Mouse (Mus musculus): ENCODE data around the gene Kcnn3. TPM values are rescaled to one million over a fixed set of nuclear protein-coding genes. Genes with fewer than 3 reads are reported as not detected.

Gene Kcnn3
- polyA plus RNA-seq, 1 experiment: 2.4 TPM

DNA sequence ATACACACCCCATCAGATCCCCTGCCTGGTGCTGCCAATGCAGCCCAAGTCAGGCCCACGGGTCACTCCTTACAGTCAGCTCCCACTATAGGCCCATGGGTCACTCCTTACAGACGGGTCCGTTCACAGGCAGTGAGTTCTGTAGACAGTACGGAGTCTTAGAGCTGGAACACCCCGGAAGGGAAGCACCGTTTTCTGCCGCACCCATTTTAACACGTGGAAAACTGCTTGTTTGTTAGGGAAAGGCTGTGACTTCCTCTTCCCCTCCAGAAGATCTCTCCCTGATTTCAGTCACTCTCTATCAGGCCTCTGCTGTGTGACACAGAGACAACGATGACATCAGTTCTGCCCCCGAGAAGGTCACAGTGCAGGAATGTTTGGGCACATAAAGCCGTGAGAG is 4.5 kb upstream of the Kcnn3 start:
- peak; percentile 28 for DNase-seq (ENCODE audit: low read depth, low spot score)
- 33% methylated on average over 11 of the region's 11 CpGs for WGBS

- no peak for DNase-seq (ENCODE audit: low read depth, low spot score)
- WGBS: 92% methylated on average over 5 of the region's 5 CpGs
Measured at GRCm38 (mm10) chr3:89516321-89516720, 3.6 kb upstream of the Kcnn3 start.

DNA sequence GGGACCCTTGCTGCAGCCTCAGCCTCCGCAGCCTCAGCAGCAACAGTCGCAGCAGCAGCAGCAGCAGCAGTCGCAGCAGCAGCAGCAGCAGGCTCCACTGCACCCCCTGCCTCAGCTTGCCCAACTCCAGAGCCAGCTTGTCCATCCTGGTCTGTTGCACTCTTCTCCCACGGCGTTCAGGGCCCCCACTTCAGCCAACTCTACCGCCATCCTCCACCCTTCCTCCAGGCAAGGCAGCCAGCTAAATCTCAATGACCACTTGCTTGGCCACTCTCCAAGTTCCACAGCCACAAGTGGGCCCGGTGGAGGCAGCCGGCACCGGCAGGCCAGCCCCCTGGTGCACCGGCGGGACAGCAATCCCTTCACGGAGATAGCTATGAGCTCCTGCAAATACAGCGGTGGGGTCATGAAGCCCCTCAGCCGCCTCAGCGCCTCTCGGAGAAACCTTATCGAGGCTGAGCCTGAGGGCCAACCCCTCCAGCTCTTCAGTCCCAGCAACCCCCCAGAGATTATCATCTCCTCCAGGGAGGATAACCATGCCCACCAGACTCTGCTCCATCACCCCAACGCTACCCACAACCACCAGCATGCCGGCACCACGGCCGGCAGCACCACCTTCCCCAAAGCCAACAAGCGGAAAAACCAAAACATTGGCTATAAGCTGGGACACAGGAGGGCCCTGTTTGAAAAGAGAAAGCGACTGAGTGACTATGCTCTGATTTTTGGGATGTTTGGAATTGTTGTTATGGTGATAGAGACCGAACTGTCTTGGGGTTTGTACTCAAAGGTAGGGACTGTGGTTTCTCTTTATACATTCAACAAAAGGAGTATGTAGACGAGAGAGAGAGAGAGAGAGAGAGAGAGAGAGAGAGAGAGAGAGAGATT is 896 bp downstream of the Kcnn3 start:
- no peak for DNase-seq (ENCODE audit: low read depth, low spot score)
- WGBS: 7% methylated on average over 24 of the region's 25 CpGs

DNA sequence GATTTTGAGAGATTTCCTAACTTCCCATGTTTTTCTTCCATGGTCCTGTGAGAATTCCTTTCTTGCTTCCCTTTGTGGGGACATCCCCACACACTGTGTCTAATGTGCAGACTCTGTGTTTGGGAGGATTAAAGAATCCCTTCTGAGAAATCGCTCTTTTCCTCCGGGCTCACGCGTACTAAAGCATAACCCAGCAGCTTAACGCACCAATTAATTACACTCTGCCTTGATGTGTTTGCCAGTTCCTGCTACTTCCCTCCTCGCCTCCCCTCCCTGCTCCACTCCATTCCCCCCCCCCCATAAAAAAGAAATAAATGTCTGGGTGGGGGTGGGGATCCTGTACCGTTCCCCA is 1.5 kb downstream of the Kcnn3 start:
- WGBS: 13% methylated on average over 7 of the region's 7 CpGs
- no peak for DNase-seq (ENCODE audit: low read depth, low spot score)

DNA sequence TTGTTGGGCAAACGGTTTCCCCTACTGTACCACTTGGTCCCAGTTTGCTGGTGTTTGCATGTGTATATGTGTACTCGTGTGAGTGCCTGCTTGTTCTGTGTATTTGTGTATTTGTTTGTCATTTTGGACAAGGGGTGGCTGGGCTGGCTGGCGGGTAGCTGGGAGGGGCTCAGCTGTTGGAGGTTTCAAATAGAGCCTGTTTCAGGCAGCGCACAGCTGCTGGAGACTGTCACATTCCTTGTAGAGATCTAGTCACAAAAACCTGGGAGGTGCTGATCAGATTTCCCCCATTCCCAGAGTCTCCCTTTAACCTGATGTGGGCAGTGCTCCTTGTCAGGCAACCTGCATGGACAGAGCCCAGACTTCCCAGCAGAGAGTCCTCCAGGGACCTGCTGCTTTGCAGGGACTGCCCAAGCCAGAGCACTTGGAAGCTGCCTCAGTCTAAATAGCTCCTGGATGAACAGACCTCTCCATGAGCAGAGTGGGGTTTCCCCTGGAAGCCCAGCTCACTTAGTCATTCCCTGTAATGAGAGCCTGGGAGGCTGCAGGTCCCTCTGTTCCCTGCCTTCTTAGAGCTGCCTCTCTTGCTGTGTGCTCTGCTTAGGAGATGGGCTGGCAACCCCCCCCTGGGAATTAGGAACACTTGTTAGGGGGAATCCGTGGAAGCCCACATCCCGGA is 2.6 kb downstream of the Kcnn3 start:
- WGBS: 44% methylated on average over 6 of the region's 6 CpGs
- no peak for DNase-seq (ENCODE audit: low read depth, low spot score)

GRCm38 (mm10) chr3:89526298-89527090 is 6.5 kb downstream of the Kcnn3 start:
- peak; percentile 39 for DNase-seq (ENCODE audit: low read depth, low spot score)
- WGBS: 27% methylated on average over 17 of the region's 17 CpGs

DNA sequence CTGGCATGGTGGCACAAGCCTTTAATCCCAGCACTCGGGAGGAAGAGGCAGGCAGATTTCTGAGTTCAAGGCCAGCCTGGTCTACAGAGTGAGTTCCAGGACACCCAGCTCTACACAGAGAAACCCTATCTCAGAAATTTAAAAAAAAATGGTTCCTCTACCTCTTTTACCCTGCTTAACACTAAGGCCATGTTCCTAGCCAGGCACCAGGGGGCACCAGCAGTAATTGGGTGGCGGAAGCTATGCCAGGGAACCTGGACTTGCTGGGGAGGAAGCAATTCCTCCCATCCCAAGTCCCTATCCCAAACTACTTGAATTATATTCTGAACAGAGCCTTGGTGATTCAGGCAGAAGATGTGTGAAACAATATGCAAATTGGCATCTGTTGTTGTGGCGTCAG is 9.8 kb downstream of the Kcnn3 start:
- 79% methylated on average over 3 of the region's 3 CpGs for WGBS
- no peak for DNase-seq (ENCODE audit: low read depth, low spot score)

GRCm38 (mm10) chr3:89534566-89535097 is 14.7 kb downstream of the Kcnn3 start:
- WGBS: 22% methylated on average over 6 of the region's 6 CpGs
- no peak for DNase-seq (ENCODE audit: low read depth, low spot score)

DNA sequence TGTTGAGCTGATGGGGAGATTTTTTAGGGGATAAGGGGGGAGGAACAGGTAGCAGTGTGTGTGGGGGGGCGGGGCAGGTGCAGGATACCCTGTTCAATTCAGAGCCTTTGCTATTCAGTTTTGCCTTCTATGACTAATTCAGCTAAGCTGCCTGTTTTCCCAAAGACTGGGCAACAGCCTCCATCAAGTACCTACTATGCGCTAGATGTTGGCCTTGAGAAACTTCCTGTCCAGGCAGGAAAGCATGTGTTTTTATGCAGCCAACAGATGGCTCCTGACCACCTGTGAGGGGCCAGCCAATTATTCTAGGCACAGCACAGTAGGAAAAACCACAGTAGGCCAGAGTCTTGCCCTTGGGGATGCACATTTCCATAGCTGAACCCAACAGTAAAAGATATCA is 15.2 kb downstream of the Kcnn3 start:
- no peak for DNase-seq (ENCODE audit: low read depth, low spot score)
- WGBS: 96% methylated on average over 2 of the region's 2 CpGs

GRCm38 (mm10) chr3:89539036-89539739 is 19.2 kb downstream of the Kcnn3 start:
- no peak for DNase-seq (ENCODE audit: low read depth, low spot score)
- 76% methylated on average over 10 of the region's 10 CpGs for WGBS

DNA sequence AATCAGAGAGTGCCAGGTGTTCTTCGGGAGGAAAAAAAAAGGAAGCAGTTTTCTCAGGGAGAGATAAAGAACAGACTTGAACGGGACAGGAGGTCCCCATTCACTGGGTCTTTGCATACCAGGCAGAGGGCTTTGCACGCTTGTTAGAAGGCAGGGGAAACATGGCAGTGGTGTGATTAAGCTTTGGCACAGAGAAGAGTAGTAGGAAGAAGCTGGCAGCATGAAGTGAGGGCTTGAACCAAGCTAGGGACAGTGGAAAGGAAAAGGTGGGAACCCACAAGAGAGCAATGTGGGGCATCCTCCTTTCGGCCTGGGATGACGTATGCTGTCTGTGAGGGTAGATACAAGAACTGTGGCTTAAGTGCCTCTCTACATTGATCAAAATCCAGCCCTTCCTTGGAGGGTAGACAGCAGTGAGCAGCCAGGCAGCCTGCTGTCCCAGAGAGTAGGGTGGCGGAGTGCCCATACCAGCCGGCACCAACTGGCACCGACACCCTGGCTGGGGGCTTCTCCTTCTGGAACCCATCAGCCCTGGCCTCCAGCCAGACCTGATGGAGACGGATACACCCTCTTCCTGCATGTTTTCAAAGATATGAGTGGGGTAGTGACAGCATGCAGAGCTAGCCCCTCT is 19.9 kb downstream of the Kcnn3 start:
- 66% methylated on average over 9 of the region's 9 CpGs for WGBS
- no peak for DNase-seq (ENCODE audit: low read depth, low spot score)

- 80% methylated on average over 6 of the region's 6 CpGs for WGBS
- DNase-seq (ENCODE audit: low read depth, low spot score): no peak
Measured at GRCm38 (mm10) chr3:89540371-89540743, 20.4 kb downstream of the Kcnn3 start.

DNA sequence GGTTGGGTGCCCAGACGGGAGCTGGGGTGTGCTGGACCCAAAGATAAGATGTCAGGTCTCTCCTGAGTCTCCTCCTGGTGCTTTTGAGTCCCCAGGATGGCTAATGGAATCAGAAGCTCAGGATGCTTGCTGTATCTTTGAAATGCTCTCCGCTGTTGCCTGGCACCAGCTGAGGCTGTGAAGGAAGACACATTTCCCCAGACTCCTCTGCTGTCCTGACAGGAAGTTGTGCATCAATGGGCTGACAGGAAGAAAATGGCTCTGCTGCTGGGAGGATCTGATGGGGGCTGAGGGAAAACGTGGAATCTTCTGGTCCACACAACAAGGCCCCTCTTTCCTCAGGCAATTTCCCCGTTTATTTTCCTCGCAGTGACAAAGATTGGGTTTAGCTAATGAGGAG is 27.0 kb downstream of the Kcnn3 start:
- no peak for DNase-seq (ENCODE audit: low read depth, low spot score)
- WGBS: 45% methylated on average over 5 of the region's 5 CpGs

GRCm38 (mm10) chr3:89548805-89549204 is 28.8 kb downstream of the Kcnn3 start:
- 71% methylated on average over 2 of the region's 2 CpGs for WGBS

DNA sequence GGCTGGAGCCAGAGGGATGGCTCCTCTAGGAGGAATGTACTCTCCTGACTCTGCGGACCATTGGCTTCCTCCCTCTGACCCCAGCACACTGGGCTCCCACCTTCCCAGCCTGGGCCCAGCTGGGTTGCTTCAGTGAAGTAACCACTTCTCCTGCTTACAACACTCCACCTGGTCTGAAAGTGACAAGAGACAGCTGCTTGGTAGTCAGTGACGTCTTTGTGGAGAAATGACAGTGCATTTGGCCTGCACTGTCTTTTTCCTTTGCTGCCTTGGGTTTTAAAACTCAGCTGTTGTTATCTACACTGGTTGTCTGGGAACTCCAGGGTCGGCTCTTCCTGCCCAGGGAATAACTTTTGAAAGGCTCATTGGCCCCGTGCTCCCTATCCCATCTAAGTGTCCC is 29.5 kb downstream of the Kcnn3 start:
- 31% methylated on average over 4 of the region's 4 CpGs for WGBS
- DNase-seq (ENCODE audit: low read depth, low spot score): no peak

More at GRCm38 (mm10) chr3:89548805-89549204, 28.8 kb downstream of the Kcnn3 start:
- no peak for DNase-seq (ENCODE audit: low read depth, low spot score)

GRCm38 (mm10) chr3:89551880-89552279 is 31.9 kb downstream of the Kcnn3 start:
- WGBS: 83% methylated on average over 2 of the region's 2 CpGs

GRCm38 (mm10) chr3:89553432-89553831 is 33.5 kb downstream of the Kcnn3 start:
- 85% methylated on average over 8 of the region's 8 CpGs for WGBS
- no peak for DNase-seq (ENCODE audit: low read depth, low spot score)

More at GRCm38 (mm10) chr3:89551880-89552279, 31.9 kb downstream of the Kcnn3 start:
- no peak for DNase-seq (ENCODE audit: low read depth, low spot score)

DNA sequence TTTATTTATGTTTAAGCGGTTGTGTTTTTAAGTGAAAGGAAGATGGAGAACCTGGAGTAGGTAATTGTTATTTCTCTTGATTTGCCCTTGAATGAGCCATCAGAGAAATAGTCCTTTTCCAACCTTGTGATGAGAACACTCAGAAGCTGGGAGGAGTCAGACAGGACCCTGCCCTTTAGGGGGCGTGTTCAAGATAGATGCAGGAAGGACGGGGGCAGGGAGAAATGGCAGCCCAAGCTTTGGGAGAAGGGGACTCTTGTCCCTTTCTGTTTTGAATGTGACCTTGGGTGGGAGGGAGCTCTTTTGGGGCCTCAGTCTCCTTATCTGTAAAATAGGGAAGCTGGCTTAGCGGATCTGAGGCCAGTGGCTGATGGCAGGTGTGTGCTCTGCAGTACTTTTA is 34.0 kb downstream of the Kcnn3 start:
- WGBS: 78% methylated on average over 4 of the region's 4 CpGs
- DNase-seq (ENCODE audit: low read depth, low spot score): no peak

DNA sequence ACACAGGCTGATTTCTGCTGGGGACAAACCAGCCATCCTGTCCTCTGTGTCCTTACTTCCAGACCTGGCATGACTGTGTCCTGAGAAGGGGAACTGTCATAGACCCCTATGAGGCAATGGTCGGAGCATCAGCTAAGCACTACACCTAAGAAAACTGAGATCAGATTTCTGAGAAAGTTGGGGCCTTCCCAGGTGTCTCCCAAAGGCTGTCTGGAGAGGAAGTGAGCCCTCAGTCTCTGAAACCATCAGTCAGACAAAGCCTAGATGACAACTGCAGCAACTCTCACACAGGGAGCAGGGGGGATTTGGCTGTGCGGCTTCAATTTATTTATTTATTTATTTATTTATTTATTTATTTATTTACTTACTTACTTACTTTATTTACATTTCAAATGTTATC is 34.6 kb downstream of the Kcnn3 start:
- no peak for DNase-seq (ENCODE audit: low read depth, low spot score)
- 91% methylated on average over 2 of the region's 2 CpGs for WGBS
